Mouse (Mus musculus) adrenal gland, adult 18-20 months (tissue): ENCODE measurements at regions not wholly inside any gene's neighbourhood (a gene's known extent, or its start where the extent isn't known, plus 50 kb on each side); places are given as distances from the start of the nearest gene placed in this dataset.

Experiments used
- DNase-seq, 2 experiments: peaks; one replicate each; pipeline ENCODE4 v3.0.0; 2021 to 2022; ENCODE audit warnings: low spot score in 2 of 2

DNA sequence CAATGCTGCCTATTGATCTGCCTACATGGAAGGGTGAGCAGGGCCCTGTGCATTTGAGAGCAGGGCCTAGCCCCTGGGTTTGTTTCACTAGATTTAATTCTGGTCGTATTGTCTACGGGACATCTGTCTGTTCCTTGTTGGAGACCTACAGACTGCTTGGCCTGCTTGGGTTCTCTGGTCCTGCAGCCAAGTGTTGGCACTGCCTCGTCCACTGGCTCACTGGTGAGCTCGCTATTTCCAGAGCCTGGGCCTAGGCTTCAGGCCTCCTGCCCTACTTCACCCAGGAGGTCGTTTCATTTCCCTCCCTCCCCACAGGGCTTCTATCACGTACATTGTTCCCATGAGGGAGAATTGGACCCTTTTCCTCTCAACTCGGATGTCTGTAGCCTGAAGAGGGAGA is 62.2 kb upstream of the Blcap start:
- no peak for DNase-seq

DNA sequence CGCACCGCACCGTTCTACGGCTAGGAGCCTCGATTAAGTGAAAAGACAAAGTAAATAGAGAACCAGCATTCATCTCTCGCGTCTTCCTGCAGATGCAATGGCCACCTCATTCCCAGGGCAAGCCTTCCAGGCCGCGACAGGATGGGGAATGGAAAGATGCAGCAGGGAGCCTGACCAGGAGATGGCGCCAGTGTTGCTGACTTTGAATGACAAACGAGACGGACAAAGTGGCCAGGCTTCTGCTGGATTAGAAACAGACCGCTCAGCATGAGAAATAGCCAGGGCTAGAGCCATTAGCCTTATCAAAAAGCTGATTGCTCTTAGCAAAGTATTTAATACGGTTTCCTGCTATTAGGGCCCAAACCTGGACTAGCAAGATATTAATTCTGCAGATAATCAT is 64.6 kb upstream of the Blcap start:
- DNase-seq: peak; percentile 86 to 87

DNA sequence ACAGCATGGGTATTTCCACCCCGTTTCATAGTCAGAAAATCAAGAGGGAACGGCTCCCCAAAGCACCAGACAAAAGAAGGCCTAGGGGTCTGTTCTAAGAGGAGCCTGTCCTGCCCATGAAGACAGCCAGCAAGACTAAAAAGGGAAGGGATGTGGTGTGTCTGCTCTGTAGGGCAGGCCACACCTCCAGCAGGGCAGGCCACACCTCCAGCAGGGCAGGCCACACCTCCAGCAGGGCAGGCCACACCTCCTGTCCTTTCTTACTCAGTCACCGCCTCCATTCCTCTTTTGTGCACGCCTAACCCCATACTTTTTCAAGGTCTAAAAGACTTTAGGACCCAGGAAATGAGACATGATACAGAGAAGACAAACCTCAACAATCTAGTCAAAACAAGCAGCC is 69.8 kb upstream of the Blcap start:
- DNase-seq: no peak

DNA sequence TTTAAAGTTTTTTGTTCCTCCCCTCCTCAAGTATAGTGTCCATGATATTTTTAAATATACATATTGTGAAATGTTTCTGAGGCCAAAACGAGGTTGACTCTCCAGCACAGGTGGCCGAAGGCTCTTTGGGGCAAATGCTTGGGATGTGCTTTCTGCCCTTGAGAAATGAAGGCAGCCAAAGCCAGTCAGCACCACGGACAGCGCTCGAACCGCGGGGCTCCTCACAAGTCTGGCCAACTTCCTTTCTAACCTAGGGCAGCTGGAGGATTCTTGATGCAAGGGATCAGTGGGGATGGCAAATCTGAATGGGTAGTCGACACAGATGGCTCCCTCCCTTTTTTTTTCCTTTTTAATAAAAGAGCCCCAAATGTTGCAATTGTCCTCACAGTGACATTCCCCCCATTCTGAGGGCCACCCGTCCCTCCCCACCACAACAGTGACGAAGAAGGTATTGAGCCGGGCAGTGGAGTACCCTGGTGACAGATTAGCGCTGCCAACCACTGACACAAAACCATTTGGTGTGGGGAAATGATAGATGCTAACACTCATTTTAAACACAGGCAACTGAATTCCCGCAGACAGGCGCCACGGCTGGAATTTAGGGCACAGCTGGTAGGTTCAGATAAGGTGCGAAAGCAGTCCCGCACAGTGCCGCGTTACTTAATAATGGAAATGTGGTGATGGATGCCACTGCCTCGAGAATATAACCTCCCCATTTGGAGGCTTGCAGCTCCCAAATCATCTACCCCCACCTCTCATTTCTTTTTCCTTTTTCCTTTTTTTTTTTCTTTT is 73.4 kb upstream of the Ctnnbl1 start:
- peak; percentile 44 to 54 for DNase-seq

DNA sequence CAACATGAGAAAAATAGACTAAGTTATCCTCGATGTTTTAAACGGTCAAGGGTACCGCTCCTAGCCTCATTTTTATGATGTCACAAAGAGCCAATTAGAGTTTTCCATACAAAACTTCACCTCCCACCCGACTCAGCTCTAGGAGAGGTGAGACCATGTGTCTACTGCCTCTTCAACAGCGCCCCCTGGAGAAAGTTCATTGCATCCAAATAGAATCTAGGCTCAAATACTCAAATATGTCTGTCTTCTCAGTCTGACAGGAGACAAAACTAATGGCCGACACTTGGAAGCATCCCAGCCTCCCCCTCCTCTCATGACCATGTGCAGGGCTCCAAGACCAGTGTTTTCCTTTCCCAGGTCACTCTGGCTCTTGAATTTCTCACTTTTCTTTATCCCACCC is 72.7 kb upstream of the Ctnnbl1 start:
- no peak for DNase-seq

DNA sequence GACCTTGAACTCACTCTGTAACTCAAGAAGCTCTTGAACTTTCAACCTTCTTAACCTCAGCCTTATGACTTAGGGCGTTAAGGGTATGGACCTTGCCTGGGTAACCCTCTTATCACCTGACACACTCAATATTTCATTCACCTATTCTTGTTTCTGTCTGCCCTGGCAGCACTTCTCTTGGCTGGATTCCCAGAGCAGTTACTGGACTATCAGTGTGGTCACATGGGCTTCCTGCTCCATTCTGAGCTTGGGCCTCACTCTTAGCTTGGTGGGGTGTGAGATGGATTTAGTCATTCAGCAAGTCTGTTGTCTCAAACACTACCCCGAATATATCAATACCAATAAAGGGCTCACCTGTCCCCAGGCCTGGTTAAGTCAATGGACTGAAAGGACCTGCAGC is 67.0 kb upstream of the Ctnnbl1 start:
- no peak for DNase-seq

DNA sequence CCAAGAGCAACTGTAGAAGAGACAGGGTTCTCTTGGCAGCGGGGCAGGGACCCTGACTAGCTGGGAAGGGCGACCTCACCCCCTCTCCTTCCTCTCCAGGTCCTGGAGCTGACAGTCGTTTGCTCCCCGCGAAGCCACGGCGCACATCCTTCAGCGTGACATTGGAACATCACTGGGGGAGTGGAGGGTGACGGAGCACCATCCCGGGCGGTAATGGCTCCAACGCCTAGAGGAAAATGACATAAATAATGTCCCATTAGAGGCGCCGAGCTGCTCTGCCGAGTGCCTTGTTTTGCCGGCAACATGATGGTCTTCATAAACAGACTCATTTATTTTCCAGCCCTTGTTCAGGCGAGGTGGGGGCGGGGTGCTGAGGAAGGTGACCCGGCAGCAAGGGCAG is 62.3 kb upstream of the Ctnnbl1 start:
- no peak for DNase-seq

DNA sequence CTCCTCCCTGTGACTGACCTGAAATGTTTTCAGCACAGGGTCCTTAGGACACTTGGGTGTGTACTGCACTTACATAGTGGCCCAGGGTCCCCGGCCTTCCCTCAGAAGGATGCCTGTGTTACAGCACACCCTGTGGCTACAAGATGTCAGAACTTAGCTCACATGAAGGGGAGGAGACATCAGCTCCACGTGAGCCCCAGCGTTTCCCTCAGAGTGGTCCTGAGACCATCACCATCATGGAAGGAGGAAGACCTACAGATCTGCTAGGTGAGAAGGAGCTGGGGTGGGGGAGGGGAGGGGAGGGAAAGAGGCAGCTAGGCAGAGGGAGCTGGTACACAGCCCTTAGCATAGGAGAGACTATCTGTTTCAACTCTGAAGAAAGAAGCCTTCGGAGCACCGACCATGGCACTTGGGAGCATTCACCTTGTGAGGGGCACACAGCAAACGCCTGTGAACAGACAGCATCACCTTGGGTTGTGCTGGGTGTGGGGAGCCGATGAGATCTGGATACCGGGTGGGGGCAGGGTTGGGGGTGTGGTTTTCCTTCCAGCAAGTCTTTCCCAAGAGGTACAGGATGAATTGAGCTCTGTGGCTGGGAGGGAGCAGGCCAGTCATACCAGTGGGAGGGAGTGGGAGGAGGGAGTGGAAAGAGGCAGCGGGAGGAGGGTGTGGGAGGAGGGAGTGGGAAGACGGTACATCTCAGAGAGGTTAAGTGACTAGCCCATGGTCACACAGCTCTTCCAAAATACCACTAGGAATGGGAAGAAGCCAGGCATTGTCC is 60.6 kb upstream of the Ctnnbl1 start:
- DNase-seq: no peak

DNA sequence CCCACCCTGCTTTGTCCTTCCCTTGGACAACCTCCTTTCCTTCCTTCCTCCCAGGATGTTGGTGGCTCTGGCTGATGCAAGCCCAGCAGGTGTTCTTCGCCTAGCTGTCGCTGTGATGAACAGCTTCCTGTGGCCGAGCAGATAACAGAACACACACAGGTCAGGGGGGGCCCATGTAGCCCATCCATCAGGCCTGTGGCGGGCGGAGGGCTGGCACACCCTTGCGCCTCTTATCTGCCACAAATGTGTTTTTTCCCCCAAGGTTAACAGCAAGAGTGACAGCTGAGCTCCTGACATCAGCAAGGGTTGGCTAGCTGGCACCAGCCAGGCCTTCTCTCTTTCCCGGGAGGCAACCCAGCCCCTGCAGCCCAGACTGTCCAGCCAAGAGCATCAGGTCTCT is 59.9 kb upstream of the Ctnnbl1 start:
- DNase-seq: peak in 1 of 2 experiments; percentile 18

DNA sequence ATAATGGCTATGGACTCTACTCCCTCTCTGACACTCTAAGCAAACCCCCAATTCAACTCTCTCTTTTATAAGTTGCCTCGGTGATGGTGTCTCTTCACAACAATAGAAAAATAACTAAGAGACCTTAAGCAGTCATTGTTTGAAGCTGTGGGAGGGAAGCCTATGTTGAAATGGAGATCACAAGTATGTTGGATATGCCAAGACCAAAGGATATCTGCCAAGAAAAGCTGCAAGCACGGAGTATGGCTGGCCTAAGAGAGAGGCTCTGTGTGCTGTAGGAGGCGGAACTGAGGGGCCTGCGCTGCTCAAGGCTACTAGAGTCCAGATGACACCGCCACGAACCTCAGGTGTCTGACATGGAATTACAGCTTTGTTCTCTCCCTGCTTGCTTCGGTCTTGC is 55.3 kb upstream of the Ctnnbl1 start:
- DNase-seq: no peak
